Mouse (Mus musculus): ENCODE measurements around the gene Cnnm1.
"Not testable (repeated sequence)": the region's sequence is repeated elsewhere in the genome, so short reads cannot be mapped to it uniquely, and the experiment has no call there.

Gene Cnnm1

DNA sequence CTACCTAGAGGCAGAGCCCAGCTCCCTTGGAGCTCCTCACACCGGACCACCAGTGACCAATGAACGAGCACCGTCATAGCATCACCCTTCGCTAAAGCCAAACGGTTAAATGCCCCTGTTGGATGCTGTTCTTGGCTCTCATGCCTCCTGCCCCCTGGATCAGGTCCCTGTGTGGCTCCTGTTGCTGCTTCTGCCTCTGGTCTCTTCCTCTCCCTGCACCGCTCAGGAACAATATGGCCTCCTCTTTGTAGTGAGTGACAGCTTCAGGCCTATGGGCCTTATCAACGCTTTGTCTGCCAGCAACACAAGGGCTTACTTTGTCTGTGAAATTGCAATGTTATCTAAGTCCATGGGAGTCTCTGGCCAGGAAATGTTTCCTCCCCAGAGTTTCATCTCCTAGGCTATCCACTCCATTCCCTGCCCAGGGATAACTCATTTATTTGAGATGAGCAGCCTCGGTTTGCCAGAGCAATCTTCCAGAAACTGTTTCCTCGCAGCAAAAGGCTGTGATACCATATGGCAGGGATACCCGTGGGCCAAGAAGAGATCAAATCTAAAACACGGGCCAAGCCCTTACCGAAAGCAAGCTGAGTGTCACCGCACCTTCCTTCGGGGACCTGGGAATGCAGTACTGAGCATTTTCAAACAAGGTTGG is 25.5 kb downstream of the Cnnm1 start:
- DNase-seq: no peak

DNA sequence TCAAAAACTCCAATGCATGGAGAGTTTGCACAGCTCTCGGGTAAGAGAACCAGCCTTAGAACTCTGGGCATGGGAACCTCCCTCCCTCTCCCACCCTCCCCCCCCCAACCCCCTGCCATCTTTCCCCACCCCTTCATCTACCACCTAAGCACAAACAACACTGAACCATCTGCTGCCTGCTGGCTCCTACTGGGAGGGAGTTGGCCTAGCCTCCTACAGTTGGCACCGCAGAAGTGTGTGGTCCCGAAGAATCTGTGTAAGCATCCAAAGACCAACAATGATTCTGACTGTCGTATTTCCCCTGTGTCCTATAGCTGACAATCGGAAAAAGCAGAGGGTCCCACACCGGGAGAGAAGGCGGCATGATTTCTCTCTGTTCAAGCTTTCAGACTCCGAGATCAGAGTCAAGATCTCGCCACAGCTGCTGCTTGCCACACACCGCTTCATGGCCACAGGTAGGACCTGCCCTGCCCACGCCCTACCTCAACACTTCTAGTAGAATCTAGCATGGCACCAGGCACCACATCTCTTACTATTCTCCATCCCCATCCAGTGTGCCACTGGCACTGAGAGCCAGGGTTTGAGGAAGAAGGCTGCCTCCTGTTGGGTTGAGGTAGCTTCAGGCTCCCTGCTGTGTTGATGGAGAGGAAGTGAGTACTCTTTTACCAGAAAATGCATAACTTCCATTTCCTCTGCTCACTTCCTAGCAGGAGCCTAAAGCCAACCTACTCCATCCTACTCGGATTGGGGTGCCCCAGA is 27.9 kb downstream of the Cnnm1 start:
- DNase-seq: no peak

DNA sequence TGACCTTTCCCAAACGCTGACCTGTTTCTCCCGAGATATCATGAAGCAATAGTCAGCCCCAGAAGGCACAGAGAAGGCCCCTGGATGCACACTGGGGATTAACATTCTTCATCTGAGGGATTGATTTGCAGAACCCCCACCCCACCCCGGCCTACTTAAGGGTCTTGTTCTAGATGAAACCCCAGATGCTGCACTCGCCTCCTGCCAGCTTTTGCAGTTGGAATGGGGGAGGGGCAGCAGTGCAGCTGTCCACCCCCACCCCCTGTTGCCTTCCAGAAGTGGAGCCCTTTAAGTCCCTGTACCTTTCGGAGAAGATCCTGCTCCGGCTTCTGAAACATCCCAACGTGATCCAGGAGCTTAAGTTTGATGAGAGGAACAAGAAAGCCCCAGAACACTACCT is 29.1 kb downstream of the Cnnm1 start:
- no peak for DNase-seq

DNA sequence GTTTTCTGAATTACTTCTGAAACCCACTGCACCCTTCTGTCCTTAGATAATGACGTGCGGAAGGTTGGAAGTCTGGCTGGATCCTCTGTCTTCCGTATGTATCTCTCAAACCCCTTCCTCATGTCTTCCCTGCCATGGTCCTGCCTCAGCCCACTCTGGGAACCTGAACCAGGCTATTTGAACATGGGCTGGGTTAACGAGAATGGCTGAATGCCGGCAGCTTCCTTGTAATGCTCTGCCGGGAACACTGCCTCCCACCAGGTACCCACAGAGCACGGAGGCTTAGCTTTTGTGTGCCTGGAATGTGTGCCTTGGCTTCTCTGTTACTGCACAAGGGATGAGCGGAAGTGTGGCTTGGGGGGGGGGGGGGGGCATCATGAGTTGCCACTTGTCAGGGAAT is 32.1 kb downstream of the Cnnm1 start:
- no peak for DNase-seq

DNA sequence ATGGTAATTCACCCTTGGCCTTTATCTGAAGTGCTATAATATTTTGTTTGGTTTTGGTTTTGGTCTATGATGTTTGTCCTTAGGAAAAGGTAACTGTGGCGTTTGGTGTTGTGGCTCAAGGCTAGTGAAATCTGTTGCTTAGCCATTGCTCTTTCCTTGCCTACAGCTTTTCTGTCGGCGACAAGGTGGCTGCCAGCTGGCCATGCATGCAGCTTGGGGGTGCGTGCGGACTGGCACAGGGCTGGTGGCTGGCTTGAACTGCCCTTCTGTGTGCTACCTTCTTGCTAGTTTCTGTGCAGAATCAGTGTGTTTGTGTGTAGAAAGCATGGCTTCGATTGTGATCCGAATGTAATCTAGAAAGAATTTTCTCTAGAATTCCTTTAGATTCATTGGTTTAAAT is 32.5 kb downstream of the Cnnm1 start:
- DNase-seq: no peak

DNA sequence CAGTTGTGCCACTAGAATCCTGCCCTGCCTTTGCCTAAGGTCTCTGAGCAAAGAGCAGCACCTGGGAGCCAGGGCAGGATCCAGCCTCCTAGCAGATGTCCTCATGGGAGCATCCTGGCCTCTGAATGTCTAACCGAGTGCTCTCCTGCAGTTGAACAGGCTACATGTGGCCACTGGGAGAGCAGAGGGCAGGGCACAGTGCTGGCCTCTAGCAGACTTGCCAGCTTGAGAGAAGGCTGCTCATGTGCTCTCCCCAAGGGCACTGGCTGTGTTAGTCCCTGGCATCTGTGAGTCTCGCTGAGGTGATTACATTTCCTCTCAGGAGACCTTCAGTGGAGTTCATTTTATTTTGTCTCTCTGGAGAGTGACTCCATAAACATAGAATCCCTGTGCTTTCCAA is 35.4 kb downstream of the Cnnm1 start:
- no peak for DNase-seq

DNA sequence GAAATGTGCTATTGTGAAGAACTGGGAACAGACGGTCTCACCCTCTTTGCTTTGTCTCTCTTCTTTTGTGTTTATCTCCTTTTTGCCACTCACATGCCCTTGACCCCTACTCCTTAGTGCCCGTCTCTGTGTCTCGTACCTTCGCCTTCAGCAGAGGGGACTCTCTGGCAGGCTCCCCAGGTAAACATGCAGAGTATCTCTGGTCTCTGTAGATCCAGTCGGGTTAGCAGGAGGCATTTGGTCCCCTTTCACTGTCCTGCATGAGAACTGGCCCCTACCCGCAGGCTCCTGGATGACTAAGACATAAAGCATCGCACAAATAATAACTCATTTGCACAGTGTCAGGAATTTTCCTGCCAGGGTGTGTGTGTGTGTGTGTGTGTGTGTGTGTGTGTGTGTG is 35.8 kb downstream of the Cnnm1 start:
- no peak for DNase-seq

DNA sequence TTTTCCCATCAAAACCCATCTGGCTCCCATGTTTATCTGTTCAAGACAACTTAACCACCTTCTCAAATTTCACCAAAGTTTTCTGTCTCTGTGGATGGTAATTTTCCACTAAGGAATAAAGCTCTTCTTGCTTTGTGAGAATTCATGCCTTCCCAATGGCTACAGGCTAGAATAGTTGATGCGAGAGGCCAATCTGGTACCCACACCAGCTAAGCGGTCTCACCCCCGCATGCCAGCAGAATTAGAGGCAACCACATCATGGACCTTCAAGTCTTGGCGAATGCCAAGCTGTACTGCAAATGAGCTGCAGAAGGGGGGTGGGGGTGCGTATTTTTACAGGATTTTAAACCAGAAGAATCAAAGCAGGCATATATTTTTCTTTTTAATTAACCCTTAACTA is 37.2 kb downstream of the Cnnm1 start:
- DNase-seq: no peak

DNA sequence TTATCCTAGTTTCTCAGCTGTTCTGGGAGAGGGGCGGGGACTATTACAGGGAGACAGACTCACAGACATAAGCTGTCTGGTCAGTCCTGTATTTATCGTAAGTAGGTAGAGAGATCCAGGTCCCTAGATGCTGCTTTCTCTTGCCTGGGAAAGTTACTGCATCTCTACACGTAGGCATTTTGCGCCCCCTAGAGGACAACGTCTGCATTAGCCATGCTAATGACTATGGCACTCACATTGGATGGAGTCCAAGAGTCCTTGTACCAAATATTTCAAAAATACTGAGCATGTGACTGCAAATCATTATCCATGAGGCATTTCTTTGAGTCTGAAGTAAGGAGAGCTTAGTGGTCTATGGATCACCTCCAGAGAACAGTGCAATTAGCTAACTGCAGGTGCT is 38.7 kb downstream of the Cnnm1 start:
- peak; percentile 75 for DNase-seq

DNA sequence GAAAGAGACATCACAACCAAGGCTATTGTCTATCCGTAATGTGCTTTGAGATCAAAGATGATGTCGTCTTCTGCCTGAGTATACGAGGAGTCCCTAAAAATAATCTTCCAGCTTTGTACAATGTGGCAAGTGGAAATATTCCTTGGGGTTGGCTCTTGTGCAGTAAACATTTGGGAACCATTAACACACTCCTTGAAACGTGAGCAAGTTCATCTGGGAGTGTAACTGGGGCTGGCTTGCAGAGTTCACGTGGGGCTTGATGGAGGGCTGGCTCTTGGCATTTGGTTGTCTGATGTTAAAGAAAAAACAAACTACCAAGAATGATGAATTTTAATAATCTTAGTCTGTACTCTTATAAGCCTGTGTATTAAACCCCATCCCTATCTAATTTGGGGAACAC is 39.2 kb downstream of the Cnnm1 start:
- no peak for DNase-seq

DNA sequence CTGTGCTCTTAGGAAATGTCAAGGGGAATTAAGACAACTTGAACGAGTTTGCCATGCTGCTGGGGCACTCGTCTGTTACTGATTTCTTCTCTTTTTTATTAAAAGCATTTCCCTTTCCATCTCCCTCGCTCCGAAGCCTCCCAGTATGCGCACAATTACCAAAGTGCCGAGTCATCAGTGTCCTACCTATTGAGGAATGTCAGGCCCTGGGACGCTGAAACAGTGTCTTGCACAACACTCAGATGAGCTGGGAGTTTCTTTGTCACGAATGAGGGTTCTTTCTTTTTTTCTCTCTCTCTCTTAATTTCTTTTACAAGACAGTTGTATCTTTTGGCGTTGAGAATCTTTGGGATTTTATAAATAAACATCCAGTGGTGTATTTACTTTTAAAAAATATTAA is 40.3 kb downstream of the Cnnm1 start:
- DNase-seq: no peak

DNA sequence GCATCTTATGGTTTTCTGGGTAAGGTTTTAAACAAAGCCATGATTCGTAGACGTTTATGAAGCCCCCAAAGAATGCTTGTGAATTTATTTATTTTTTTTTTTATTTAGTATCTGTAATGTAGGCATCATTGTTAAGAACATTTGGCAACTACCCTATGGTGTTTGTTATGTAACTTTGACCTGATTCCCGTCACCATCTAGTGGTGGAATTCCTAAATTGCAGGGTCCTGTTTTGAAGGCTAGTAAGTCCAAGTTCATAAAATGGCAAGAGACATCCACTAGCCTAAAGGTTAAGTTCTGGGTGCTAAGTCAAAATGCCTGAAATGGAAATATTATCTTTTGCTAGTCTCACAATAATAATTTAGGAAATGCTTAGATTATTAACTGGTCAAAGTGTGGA is 47.2 kb downstream of the Cnnm1 start:
- no peak for DNase-seq

DNA sequence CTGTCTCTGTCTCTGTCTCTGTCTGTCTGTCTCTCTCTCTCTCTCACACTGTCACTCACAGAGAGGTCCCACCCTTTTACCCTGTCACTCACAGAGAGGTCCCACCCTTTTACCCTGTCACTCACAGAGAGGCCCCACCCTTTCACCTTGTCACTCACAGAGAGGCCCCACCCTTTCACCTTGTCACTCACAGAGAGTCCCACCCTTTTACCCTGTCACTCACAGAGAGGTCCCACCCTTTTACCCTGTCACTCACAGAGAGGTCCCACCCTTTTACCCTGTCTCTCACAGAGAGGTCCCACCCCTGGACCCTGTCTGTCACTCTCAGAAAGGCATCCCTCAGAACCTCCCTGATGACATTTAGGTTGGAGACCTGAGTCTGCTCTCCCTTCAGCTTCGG is 53.1 kb downstream of the Cnnm1 start:
- DNase-seq: peak; percentile 52

DNA sequence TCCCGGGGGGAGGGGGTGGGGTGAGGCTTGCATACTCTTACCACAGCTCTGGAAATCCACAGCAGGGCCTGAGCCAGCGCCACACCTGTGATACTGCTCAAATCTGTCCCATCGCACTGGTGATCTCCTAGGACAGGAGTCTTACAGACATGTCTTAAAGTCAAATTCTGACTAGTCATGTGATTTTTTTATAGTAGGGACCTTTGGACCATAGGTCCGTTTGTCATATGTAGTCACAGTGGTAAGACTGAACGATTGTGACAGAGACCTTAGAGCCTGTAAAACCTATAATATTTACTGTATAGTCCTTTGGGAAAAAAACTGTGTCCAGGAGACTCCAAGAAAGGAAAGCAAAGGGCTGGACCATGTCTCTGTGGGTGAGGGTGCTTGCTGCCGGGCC is 53.6 kb downstream of the Cnnm1 start:
- DNase-seq: no peak

DNA sequence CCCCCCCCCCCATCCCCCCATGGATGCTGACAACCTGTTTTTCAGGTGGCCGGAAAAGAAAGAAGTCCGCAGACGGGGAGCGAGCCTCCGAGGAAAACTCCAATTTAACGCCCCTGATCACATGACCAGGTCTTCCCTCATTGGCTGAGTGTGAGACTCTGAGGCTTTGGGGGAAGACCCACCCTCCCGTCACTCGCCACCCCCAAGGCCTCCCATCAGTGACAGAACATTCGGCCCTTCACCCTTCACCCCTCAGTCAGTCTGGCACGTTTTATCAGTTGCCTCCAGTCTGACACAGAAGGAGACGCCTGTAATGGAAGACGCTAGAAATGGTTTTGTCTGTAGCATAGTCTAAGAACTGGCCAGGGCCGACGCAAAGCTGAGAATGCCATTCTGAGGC is 54.7 kb downstream of the Cnnm1 start:
- peak; percentile 75 for DNase-seq

DNA sequence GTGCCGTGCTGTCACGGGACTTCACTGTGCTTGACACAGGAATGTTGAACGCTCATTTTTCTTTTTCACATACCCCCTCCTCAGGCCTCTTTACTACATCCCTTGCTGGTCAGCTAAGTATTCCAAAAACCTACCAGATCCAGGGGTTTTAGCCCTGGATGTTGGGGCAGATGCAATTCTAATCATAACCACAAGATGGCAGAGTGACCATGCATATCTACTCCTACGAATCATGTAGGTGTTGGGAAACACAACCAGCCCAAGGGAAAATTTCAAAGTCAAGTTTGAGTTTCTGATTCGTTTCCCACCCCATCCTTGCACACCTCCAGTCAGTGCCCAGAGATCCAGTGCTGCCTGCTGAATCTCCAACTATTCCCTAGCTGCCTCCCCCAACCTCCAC is 55.6 kb downstream of the Cnnm1 start:
- DNase-seq: peak; percentile 40

DNA sequence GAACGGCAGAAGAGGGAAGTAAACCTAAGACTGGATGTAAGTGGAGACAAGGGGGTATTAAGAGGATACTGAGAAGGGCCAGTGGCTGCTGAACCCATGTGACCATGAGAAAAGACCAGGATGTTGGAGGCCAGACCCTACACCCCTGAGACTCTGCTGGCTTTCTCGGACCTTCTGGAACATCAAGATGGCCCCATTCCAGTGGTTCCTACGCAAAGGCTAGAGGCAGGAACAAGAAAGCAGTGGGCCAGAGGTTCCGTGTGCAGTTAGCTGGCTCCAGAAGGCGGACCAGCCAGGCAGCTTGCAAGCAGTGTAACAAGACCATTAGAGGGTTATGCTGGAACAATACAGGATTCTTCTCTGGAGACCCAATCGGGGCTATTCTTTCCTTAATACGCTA is 57.2 kb downstream of the Cnnm1 start:
- no peak for DNase-seq

DNA sequence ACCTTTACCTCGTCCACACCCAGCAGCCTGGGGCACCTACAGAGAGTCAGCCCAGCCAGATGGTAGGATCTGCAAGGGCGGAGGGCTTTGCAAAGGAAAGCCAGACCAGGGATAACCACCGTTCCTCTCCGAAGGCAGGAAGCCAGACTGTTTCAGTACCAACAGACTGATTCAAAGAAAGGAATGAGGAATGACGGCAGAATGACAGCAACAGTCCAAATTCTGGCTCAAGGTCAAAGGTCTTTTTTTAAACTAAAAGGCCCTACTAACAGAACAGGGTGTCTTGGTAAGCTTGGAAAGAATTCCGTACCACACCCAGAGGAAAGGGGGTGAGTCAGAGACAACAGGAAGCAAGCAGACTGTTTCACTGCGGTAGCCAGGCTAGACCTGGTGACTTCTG is 58.6 kb downstream of the Cnnm1 start:
- DNase-seq: no peak

DNA sequence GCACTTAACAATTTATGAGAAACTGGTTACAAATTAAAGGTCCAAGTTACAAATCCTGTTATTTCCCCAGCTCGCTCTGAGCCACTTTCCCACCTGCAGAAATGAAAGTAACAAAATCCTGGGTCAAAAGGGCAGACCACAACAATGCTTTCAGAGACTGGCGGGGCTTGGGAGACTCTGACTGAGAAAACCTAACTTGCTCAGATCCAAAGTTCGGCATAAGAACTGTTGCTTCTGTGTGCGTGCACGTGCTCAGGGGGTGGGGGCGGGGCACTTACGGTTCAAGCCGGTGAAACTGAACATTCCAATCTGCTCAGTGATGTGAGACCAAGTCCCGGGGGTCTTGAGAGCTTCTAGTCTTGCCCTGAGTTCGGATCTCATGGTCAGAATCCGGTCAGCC is 62.4 kb downstream of the Cnnm1 start:
- no peak for DNase-seq

DNA sequence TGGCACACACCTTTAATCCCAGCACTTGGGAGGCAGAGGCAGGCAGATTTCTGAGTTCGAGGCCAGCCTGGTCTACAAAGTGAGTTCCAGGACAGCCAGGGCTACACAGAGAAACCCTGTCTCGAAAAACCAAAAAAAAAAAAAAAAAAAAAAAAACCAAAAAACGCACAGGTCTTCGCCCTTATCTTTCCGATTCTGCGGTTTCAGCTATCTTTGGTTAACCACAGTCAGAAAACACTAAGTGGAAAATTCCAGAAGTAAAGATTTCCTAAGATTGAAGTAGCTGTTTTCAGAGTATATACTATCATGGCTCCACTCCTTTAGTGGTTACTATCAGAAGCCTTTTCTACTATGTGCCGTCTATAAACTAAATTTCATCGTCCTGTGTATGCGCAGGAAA is 63.4 kb downstream of the Cnnm1 start:
- not testable (repeated sequence) for DNase-seq

DNA sequence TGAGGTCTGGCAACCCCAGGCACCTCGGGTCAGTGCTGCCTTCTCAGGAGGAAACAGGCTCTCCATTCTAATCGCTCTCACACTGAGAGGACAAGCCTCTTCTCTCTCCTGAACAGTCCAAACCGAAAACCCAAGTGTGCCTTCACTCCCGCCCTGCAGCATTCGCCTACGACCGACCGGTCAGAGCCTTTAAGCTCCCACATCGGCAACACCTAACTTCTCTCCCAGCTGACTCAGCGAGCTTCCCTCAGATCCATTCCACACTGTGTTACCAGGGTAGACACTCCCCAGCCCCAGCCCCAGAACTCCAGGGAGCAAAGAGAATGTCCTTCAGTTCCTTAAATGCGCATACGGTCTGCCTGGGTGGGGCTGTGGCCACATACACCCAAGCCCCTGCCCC is 65.2 kb downstream of the Cnnm1 start:
- no peak for DNase-seq

DNA sequence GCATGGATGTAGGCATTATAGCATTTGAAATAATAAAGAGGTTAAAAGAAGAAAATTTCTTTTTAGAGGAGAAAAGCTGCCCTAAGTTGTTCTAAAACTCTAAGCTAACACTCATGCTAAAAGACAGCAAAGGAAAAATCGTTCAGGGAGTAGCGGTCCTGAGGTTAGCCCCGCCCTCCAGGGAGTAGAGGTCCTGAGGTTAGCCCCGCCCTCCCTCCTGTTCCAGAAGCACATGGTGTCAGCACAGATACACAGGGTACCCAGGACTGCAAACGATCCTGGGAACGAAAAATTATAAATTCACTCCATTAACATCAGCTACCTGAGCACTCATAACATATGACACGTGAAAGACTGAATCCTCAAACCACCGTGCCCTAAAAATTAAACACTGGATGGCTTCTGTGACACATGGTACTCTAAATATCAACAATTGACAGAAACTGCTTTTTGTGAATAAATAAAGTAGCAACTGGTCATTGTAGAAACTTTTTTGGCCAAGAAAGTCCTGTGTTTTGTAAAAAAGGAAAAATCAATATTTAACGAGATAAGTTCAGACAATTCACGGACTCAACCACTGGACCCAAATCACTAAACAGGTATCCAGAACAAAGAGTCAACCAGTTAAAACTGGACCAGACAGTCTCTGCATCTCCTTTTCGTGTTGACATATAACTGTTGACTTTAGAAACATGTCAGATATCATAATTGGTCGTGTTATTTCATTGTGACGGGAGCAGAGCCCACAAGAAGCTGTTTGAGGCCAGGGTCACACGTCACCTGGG is 70.4 kb downstream of the Cnnm1 start:
- DNase-seq: no peak

DNA sequence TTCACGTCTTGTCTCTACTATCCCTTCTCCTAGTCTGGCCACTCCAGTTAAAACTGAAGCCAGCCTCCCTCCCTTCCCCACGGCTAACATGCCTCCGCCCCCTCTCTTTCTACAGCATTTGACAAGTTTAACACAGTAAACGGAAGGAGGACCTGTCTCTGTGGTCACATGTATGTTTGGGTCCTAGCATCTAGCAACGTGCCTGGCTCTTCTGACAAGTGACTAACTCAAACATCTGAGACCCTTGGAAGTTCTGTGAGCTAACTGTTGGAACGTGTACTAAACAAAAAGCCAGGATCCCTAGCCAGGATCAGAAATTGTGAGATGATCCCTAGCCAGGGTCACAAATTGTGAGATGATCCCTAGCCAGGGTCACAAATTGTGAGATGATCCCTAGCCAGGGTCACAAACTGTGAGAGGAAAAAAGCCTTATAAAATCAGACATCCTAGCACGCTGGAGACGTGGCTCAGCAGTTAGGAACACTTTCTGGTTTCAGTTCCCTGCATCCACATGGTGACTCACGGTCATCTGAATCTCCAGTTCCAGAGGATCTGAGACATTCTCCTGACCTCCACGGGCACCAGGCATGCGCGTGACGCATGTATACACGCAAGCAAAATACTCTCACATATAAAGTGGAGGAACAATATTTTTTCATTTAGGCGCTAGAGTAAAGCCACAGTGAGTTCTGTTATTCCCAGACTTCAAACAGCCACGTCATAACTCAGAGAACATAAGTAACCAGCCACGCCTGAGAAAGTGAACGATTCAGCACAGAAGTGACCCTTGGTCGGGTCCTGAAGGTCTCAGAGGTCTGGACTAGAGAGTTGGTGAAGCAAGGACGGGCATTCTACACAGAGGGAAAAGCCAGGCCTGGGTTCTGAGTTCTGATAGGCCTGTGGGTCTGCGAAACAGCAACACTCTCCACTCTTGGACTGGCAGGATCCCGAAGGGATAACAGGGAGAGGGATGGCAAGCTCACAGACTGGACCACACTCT is 71.7 kb downstream of the Cnnm1 start:
- no peak for DNase-seq

Data from liver (tissue).